Comparison of ENCODE assay signal across 8 mouse cellular contexts in the genomic region with DNA sequence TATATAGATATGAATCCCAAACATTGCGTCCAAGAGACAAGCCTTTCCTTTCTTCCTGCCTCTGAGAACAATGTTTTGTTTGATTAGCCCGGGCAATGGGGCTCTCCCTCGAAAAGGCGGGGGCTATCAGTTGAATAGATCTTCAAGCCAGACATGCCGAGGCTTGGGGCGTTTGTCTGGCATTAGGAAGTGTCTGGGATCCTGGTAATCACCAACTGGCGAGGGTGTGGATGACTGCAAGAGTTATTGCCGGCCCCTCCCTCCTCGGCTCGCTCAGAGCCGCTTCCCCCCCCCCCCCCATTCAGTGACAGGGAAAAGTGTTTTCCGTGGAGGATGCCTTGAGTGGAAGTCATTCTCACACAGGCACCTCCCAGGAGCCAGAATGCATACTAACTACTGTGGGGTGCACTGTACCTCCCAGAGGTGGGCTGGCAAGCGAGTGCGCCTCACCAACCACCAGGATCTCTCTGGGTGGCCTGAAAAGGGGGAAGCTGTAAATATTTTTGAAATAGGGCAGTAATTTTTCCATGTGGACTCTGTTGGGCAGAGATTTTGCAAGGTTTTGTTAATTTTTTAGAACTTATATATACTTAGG.
DNase-seq lines count a peak whose midpoint lies in the region; ATAC-seq and TF ChIP-seq lines count a peak whose summit lies in the region.

No protein-coding gene starts in this region.

- TF ChIP-seq POLR2A in MEL (IDR thresholded peaks at IDR 0.05; ENCODE audit: control insufficient read depth in 1 of 2, insufficient read depth in 1 of 2, low read depth in 1 of 2, low read length in 2 of 2, poor library complexity in 1 of 2): no peak
- TF ChIP-seq POLR2A in small intestine, adult 2 months (IDR thresholded peaks at IDR 0.05; ENCODE audit: low read depth, low read length): no peak

- no peak for TF ChIP-seq RAD21 in MEL (IDR thresholded peaks at IDR 0.05; ENCODE audit: low read depth, low read length)

- intact Hi-C loops in heart, postnatal 14 days (cut with DNase I): loop anchor here (1.0 to 10.0 kb wide), 4 partner anchors 17 to 429 kb away; a partner anchor contains a TSS

- H3K36me3 ChIP-seq in MEL (ENCODE audit: control insufficient read depth in 1 of 2, insufficient read depth in 2 of 2, low read length in 2 of 2): no peaks in the 10 kb centered on the region
- H3K36me3 ChIP-seq in liver, embryonic 13.5 days: no peaks in the 10 kb centered on the region
- H3K36me3 ChIP-seq in small intestine, adult 2 months (ENCODE audit: control insufficient read depth, insufficient read depth, low read length): no peaks in the 10 kb centered on the region

- H3K27ac ChIP-seq in MEL (ENCODE audit: control insufficient read depth, low read depth, low read length): no peak overlapping the region
- no peak overlapping the region for H3K27ac ChIP-seq in liver, embryonic 13.5 days
- H3K27ac ChIP-seq in small intestine, adult 2 months (ENCODE audit: insufficient read depth, low read depth, low read length): no peak overlapping the region

- H3K27me3 ChIP-seq in MEL (ENCODE audit: control insufficient read depth in 1 of 2, insufficient read depth in 2 of 2, low read length in 2 of 2): no peaks in the 10 kb centered on the region; a peak in 1 of 4 replicates
- H3K27me3 ChIP-seq in liver, embryonic 13.5 days: peaks cover 26% of the 10 kb centered on the region
- H3K27me3 ChIP-seq in small intestine, adult 2 months (ENCODE audit: control insufficient read depth, insufficient read depth, low read length): no peaks in the 10 kb centered on the region

- TF ChIP-seq CTCF in MEL (IDR thresholded peaks at IDR 0.05 in 2 of 3, conservative IDR thresholded peaks at IDR 0.05 in 1 of 3; ENCODE audit: control insufficient read depth in 1 of 3, insufficient read depth in 1 of 3, low read depth in 2 of 3, low read length in 3 of 3, poor library complexity in 1 of 3, severe bottlenecking in 1 of 3): no peak
- TF ChIP-seq CTCF in small intestine, adult 2 months (IDR thresholded peaks at IDR 0.05; ENCODE audit: extremely low read depth, insufficient read length, insufficient replicate concordance, low read depth, low read length): no peak

- 0 out of 2 replicates have a peak overlapping the region, but pooled peaks have one; percentile 4 for H3K9ac ChIP-seq in MEL (ENCODE audit: control insufficient read depth, low read depth, low read length, poor library complexity, severe bottlenecking)
- no peak overlapping the region for H3K9ac ChIP-seq in liver, embryonic 13.5 days

- H3K79me2 ChIP-seq in MEL (ENCODE audit: control insufficient read depth, insufficient read depth, low read length, poor library complexity): no peaks in the 10 kb centered on the region

- peak overlapping the region; percentile 59 for H3K4me2 ChIP-seq in liver, embryonic 13.5 days

- no peaks in the 10 kb centered on the region; a peak in 1 of 4 replicates for H3K4me1 ChIP-seq in MEL (ENCODE audit: control insufficient read depth in 1 of 2, insufficient read depth in 2 of 2, low read length in 2 of 2)
- peaks cover 19% of the 10 kb centered on the region; the same call in 1 of the 2 replicates for H3K4me1 ChIP-seq in liver, embryonic 13.5 days (replicated peaks)
- H3K4me1 ChIP-seq in small intestine, adult 2 months (ENCODE audit: control insufficient read depth, insufficient read depth, insufficient read length, low read length): peaks cover 4% of the 10 kb centered on the region

- no peak for ATAC-seq in liver, embryonic 13.5 days (ENCODE audit: low read depth)

- TF ChIP-seq EP300 in MEL (IDR thresholded peaks at IDR 0.05; ENCODE audit: low read depth in 1 of 2, low read length in 2 of 2): no peak

- peak; percentile 25 for DNase-seq in MEL (ENCODE audit: low read depth, low spot score)
- DNase-seq in embryo, embryonic 10.5 days (ENCODE audit: low spot score): peak; percentile 75
- DNase-seq in heart, postnatal 14 days: peak; percentile 18 to 29
- no peak for DNase-seq in liver, embryonic 13.5 days
- DNase-seq in spleen, postnatal 36 days (ENCODE audit: low spot score in 2 of 2): no peak
- no peak for DNase-seq in cerebellum, postnatal 36 days
- DNase-seq in gastrocnemius, postnatal 10 days: no peak

- H3K9me3 ChIP-seq in MEL (replicated peaks; ENCODE audit: insufficient read depth, low read length): no peaks in the 10 kb centered on the region
- no peaks in the 10 kb centered on the region for H3K9me3 ChIP-seq in liver, embryonic 13.5 days (replicated peaks)

- 6% methylated on average over 13 of the region's 14 CpGs for WGBS in liver, embryonic 13.5 days (ENCODE audit: insufficient replicate concordance)
- 2% methylated on average over 14 of the region's 14 CpGs for WGBS in small intestine, adult 2 months

- peak overlapping the region; percentile 40 to 47 for H3K4me3 ChIP-seq in MEL (ENCODE audit: control insufficient read depth in 1 of 2, insufficient read depth in 1 of 2, low read depth in 2 of 2, low read length in 2 of 2)
- H3K4me3 ChIP-seq in liver, embryonic 13.5 days (replicated peaks): peak overlapping the region; percentile 35
- H3K4me3 ChIP-seq in small intestine, adult 2 months (ENCODE audit: low read depth, low read length): peak overlapping the region; percentile 34

TF ChIP-seq in MEL, 35 proteins besides CTCF, POLR2A, EP300 and RAD21:
- TF ChIP-seq MYB (IDR thresholded peaks at IDR 0.05; ENCODE audit: low read depth, low read length): no peak
- no peak for TF ChIP-seq ZKSCAN1 (IDR thresholded peaks at IDR 0.05; ENCODE audit: low read depth, low read length)
- no peak for TF ChIP-seq SMC3 (IDR thresholded peaks at IDR 0.05; ENCODE audit: low read depth, low read length)
- no peak for TF ChIP-seq GABPA (IDR thresholded peaks at IDR 0.05; ENCODE audit: low read depth, low read length)
- TF ChIP-seq MXI1 (IDR thresholded peaks at IDR 0.05; ENCODE audit: low read depth, low read length): no peak
- TF ChIP-seq BHLHE40 (IDR thresholded peaks at IDR 0.05; ENCODE audit: borderline replicate concordance, low read depth, low read length): no peak
- TF ChIP-seq MAZ (IDR thresholded peaks at IDR 0.05; ENCODE audit: low read depth, low read length): no peak
- TF ChIP-seq JUND (IDR thresholded peaks at IDR 0.05; ENCODE audit: low read depth, low read length): no peak
- no peak for TF ChIP-seq USF2 (IDR thresholded peaks at IDR 0.05; ENCODE audit: borderline replicate concordance in 1 of 2, insufficient read depth in 1 of 2, low read depth in 1 of 2, low read length in 2 of 2)
- no peak for TF ChIP-seq ZC3H11A (IDR thresholded peaks at IDR 0.05; ENCODE audit: low read depth, low read length)
- no peak for TF ChIP-seq MAFK (IDR thresholded peaks at IDR 0.05; ENCODE audit: borderline replicate concordance, low read depth, low read length)
- TF ChIP-seq POLR2AphosphoS2 (IDR thresholded peaks at IDR 0.05; ENCODE audit: low read length): no peak
- no peak for TF ChIP-seq CHD1 (IDR thresholded peaks at IDR 0.05; ENCODE audit: low read depth, low read length)
- TF ChIP-seq KAT2A (conservative IDR thresholded peaks at IDR 0.05; ENCODE audit: low read depth, low read length): no peak
- no peak for TF ChIP-seq NRF1 (IDR thresholded peaks at IDR 0.05; ENCODE audit: insufficient read depth, low read depth, low read length, poor library complexity, severe bottlenecking)

Comparison
In these comparisons a context has a peak if more than half of its experiments do, and no peak if none do; other contexts are left out.
1. DNase-seq: peak in MEL (single experiment), embryo, embryonic 10.5 days (single experiment) and heart, postnatal 14 days (2 of 2); none in liver, embryonic 13.5 days (single experiment), spleen, postnatal 36 days (0 of 2), cerebellum, postnatal 36 days (0 of 2) and gastrocnemius, postnatal 10 days (single experiment).
2. Peak in every context shown above with its lines, with median percentiles within 50 percentile points of each other: H3K4me3 ChIP-seq.